In genomic region chr2:92375099-92375623, GRCm38 (mm10) we compare ENCODE assay signal across 8 mouse cellular contexts. TPM values are rescaled to one million over a fixed set of nuclear protein-coding genes. Genes with fewer than 3 reads are reported as not detected.
A peak's percentile ranks its signal among the peaks of the same experiment; 100 is the strongest.
DNase-seq lines count a peak whose midpoint lies in the region; ATAC-seq and TF ChIP-seq lines count a peak whose summit lies in the region.

No protein-coding gene starts in this region.

- peak overlapping the region; percentile 95 for H3K4me2 ChIP-seq in kidney, embryonic 14.5 days (replicated peaks; ENCODE audit: low read depth, low read length)
- peak overlapping the region; percentile 91 for H3K4me2 ChIP-seq in limb, embryonic 15.5 days

- peak; percentile 98 for DNase-seq in A20 (ENCODE audit: low read depth, low spot score)
- DNase-seq in heart, adult 9 months (ENCODE audit: low spot score in 2 of 2), result peak; percentile 97 to 99
- DNase-seq in monocyte, adult 2 months (ENCODE audit: low read depth in 1 of 2, low spot score in 2 of 2), result peak; percentile 94 to 97
- peak; percentile 96 to 98 for DNase-seq in spleen, postnatal 36 days (ENCODE audit: low spot score in 2 of 2)

- H3K4me1 ChIP-seq in bone marrow macrophage, adult 2 months (ENCODE audit: control insufficient read depth, insufficient read depth, low read length), result peaks cover 23% of the 10 kb centered on the region
- 0 out of 2 replicates have a peak, but pooled peaks cover 2% of the 10 kb centered on the region for H3K4me1 ChIP-seq in embryonic fibroblast, embryonic 13.5 days (ENCODE audit: control insufficient read depth, insufficient read depth, low read length)
- H3K4me1 ChIP-seq in kidney, embryonic 14.5 days (ENCODE audit: control insufficient read depth, insufficient read depth, low read length), result peaks cover 29% of the 10 kb centered on the region; the same call in 1 of the 2 replicates
- peaks cover 57% of the 10 kb centered on the region for H3K4me1 ChIP-seq in limb, embryonic 15.5 days

- no peaks in the 10 kb centered on the region for H3K9me3 ChIP-seq in kidney, embryonic 14.5 days (ENCODE audit: control insufficient read depth, low read length)
- H3K9me3 ChIP-seq in limb, embryonic 15.5 days, result no peaks in the 10 kb centered on the region

- peaks cover 7% of the 10 kb centered on the region; the same call in 1 of the 2 replicates for H3K27me3 ChIP-seq in kidney, embryonic 14.5 days (ENCODE audit: control insufficient read depth, insufficient read depth, low read length)
- H3K27me3 ChIP-seq in limb, embryonic 15.5 days, result no peaks in the 10 kb centered on the region

- TF ChIP-seq POLR2A in bone marrow macrophage, adult 2 months (IDR thresholded peaks at IDR 0.05; ENCODE audit: borderline replicate concordance, low read depth, low read length), result no peak
- peak; percentile 84 for TF ChIP-seq POLR2A in embryonic fibroblast, embryonic 13.5 days (IDR thresholded peaks at IDR 0.05; ENCODE audit: low read depth, low read length)

- H3K27ac ChIP-seq in bone marrow macrophage, adult 2 months (ENCODE audit: insufficient read depth, low read depth, low read length), result peak overlapping the region; percentile 74
- peak overlapping the region; percentile 44 for H3K27ac ChIP-seq in embryonic fibroblast, embryonic 13.5 days (ENCODE audit: insufficient read depth, low read length)
- peak overlapping the region; percentile 95 for H3K27ac ChIP-seq in kidney, embryonic 14.5 days (ENCODE audit: low read depth, low read length)
- peak overlapping the region; percentile 92 for H3K27ac ChIP-seq in limb, embryonic 15.5 days

- peak overlapping the region; percentile 74 for H3K9ac ChIP-seq in kidney, embryonic 14.5 days (ENCODE audit: low read depth, low read length)
- H3K9ac ChIP-seq in limb, embryonic 15.5 days, result peak overlapping the region; percentile 64

- H3K36me3 ChIP-seq in kidney, embryonic 14.5 days (ENCODE audit: control insufficient read depth, insufficient read depth, low read length), result peaks cover 27% of the 10 kb centered on the region
- peaks cover 24% of the 10 kb centered on the region for H3K36me3 ChIP-seq in limb, embryonic 15.5 days

- H3K4me3 ChIP-seq in bone marrow macrophage, adult 2 months (ENCODE audit: insufficient read depth, low read length), result peak overlapping the region; percentile 91
- H3K4me3 ChIP-seq in embryonic fibroblast, embryonic 13.5 days (ENCODE audit: insufficient read depth, low read length), result peak overlapping the region; percentile 84
- peak overlapping the region; percentile 78 for H3K4me3 ChIP-seq in kidney, embryonic 14.5 days (ENCODE audit: low read length)
- peak overlapping the region; percentile 78 for H3K4me3 ChIP-seq in limb, embryonic 15.5 days

- under 1% methylated on average over 29 of the region's 29 CpGs for WGBS in kidney, embryonic 14.5 days
- 0% methylated on average over 29 of the region's 29 CpGs for WGBS in limb, embryonic 15.5 days

- TF ChIP-seq CTCF in bone marrow macrophage, adult 2 months (IDR thresholded peaks at IDR 0.05; ENCODE audit: low read depth, low read length), result no peak
- no peak for TF ChIP-seq CTCF in embryonic fibroblast, embryonic 13.5 days (IDR thresholded peaks at IDR 0.05; ENCODE audit: borderline replicate concordance, insufficient read depth, low read length)

- peak; percentile 90 for ATAC-seq in kidney, embryonic 14.5 days (ENCODE audit: low FRiP score, low TSS enrichment)
- ATAC-seq in limb, embryonic 15.5 days (ENCODE audit: insufficient number of reproducible peaks, low FRiP score, low TSS enrichment, low read depth), result peak; percentile 89

RNA-seq across cellular contexts. Expression of gene Large2, which starts 0.5 kb away (rescaled TPM):
- not detected in 2 replicates for polyA plus RNA-seq in bone marrow macrophage, adult 2 months (2012; ENCODE audit: insufficient read depth, insufficient read length, missing spikeins)
- polyA plus RNA-seq in embryonic fibroblast, embryonic 13.5 days (2011; ENCODE audit: insufficient read length, low read depth, missing spikeins), result not detected in 2 replicates
- 24.0 and 33.3 TPM in 2 replicates for polyA plus RNA-seq in kidney, embryonic 14.5 days (2014; fragmentation: Nextera tagmentation; extraction: Ambion mirVana)
- polyA plus RNA-seq in limb, embryonic 15.5 days (2015; fragmentation: Nextera tagmentation; extraction: Ambion mirVana), result 17.6 and 18.4 TPM in 2 replicates

RNA-seq across cellular contexts. Expression of gene Pex16, which starts 0.7 kb away (rescaled TPM):
- polyA plus RNA-seq in bone marrow macrophage, adult 2 months (2012; ENCODE audit: insufficient read depth, insufficient read length, missing spikeins), result 14.3 and 17.7 TPM in 2 replicates
- 6.1 and 6.7 TPM in 2 replicates for polyA plus RNA-seq in embryonic fibroblast, embryonic 13.5 days (2011; ENCODE audit: insufficient read length, low read depth, missing spikeins)
- polyA plus RNA-seq in kidney, embryonic 14.5 days (2014; fragmentation: Nextera tagmentation; extraction: Ambion mirVana), result 21.3 and 22.7 TPM in 2 replicates
- polyA plus RNA-seq in limb, embryonic 15.5 days (2015; fragmentation: Nextera tagmentation; extraction: Ambion mirVana), result 25.2 and 27.6 TPM in 2 replicates

RNA-seq across cellular contexts. Expression of gene 1700029I15Rik, which starts 7.2 kb away (rescaled TPM):
- 1.1 and 1.7 TPM in 2 replicates for polyA plus RNA-seq in bone marrow macrophage, adult 2 months (2012; ENCODE audit: insufficient read depth, insufficient read length, missing spikeins)
- polyA plus RNA-seq in embryonic fibroblast, embryonic 13.5 days (2011; ENCODE audit: insufficient read length, low read depth, missing spikeins), result 0.83 and 0.98 TPM in 2 replicates
- 2.1 and 2.5 TPM in 2 replicates for polyA plus RNA-seq in kidney, embryonic 14.5 days (2014; fragmentation: Nextera tagmentation; extraction: Ambion mirVana)
- 3.5 TPM in 2 replicates for polyA plus RNA-seq in limb, embryonic 15.5 days (2015; fragmentation: Nextera tagmentation; extraction: Ambion mirVana)

RNA-seq across cellular contexts. Expression of gene Mapk8ip1, which starts 25.9 kb away (rescaled TPM):
- polyA plus RNA-seq in bone marrow macrophage, adult 2 months (2012; ENCODE audit: insufficient read depth, insufficient read length, missing spikeins), result 0.25 TPM in 1 of 2 replicates, not detected in the other
- 7.1 and 8.6 TPM in 2 replicates for polyA plus RNA-seq in embryonic fibroblast, embryonic 13.5 days (2011; ENCODE audit: insufficient read length, low read depth, missing spikeins)
- 15.6 and 20.8 TPM in 2 replicates for polyA plus RNA-seq in kidney, embryonic 14.5 days (2014; fragmentation: Nextera tagmentation; extraction: Ambion mirVana)
- polyA plus RNA-seq in limb, embryonic 15.5 days (2015; fragmentation: Nextera tagmentation; extraction: Ambion mirVana), result 23.8 and 27.0 TPM in 2 replicates

RNA-seq across cellular contexts. Expression of gene Cry2, which starts 58.7 kb away (rescaled TPM):
- polyA plus RNA-seq in bone marrow macrophage, adult 2 months (2012; ENCODE audit: insufficient read depth, insufficient read length, missing spikeins), result 5.4 and 5.8 TPM in 2 replicates
- 14.2 and 16.7 TPM in 2 replicates for polyA plus RNA-seq in embryonic fibroblast, embryonic 13.5 days (2011; ENCODE audit: insufficient read length, low read depth, missing spikeins)
- polyA plus RNA-seq in kidney, embryonic 14.5 days (2014; fragmentation: Nextera tagmentation; extraction: Ambion mirVana), result 13.8 and 21.3 TPM in 2 replicates
- polyA plus RNA-seq in limb, embryonic 15.5 days (2015; fragmentation: Nextera tagmentation; extraction: Ambion mirVana), result 40.3 and 41.5 TPM in 2 replicates

Comparison
In these comparisons a context has a peak if more than half of its experiments do, and no peak if none do; other contexts are left out.
1. Peak in every context shown above with its lines: DNase-seq, ATAC-seq, H3K4me3 ChIP-seq and H3K27ac ChIP-seq.
2. H3K27ac ChIP-seq: peak in every context shown above with its lines; median percentile 95 in kidney, embryonic 14.5 days; 92 in limb, embryonic 15.5 days; 74 in bone marrow macrophage, adult 2 months; 44 in embryonic fibroblast, embryonic 13.5 days.
3. RNA of gene Large2, which starts 0.5 kb away (polyA plus RNA-seq): 24.0 to 33.3 TPM in kidney, embryonic 14.5 days and 17.6 to 18.4 TPM in limb, embryonic 15.5 days; not detected in embryonic fibroblast, embryonic 13.5 days and not detected in bone marrow macrophage, adult 2 months; every median in the first group is over 10 times any median in the second.